Mouse (Mus musculus) left cerebral cortex, adult 11 months (tissue): Measurements from ENCODE around the gene Gm20865.
"Not testable (repeated sequence)": the region's sequence is repeated elsewhere in the genome, so short reads cannot be mapped to it uniquely, and the experiment has no call there.

Experiments used
- DNase-seq: peaks from one replicate; pipeline ENCODE4 v3.0.0; 2022; ENCODE audit warnings: low spot score

Gene Gm20865

DNA sequence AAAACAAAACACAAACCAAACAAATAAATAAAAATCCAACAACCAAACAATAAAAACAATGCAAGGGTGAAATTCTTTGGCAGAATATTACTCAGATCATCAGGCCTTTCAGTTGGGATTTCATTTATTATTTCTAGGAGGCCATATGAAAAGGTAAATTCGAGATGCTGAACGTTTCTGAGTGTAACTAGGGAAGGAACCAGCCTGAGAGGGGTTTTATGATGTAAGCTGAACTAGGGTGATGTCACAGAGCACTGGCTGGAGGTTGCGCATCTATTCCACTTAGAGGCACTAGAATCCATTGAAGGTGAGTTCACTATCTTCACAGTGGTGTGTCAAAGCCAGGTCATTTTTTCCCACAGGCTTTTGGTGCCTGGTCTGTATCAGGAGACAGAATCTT, at the start of gene Gm20865:
Gene Gm20865, plus strand, starts transcription at position 301 of the 400 bp plus-strand sequence.
- DNase-seq, result not testable (repeated sequence)
